In genomic region chr7:43944727-43945264, GRCm38 (mm10) we compare ENCODE assay signal across 41 mouse cellular contexts. TPM values are rescaled to one million over a fixed set of nuclear protein-coding genes. Genes with fewer than 3 reads are reported as not detected.
"Had no signal": no experiment of that assay in that cellular context is flagged by ENCODE, and none has a peak within 500 bp of the region (broad histone marks: within the 10 kb centered on the region; RNA-seq: fewer than 3 reads in every experiment).

No protein-coding gene starts in this region.

- H3K9me3 ChIP-seq: heart, embryonic 12.5 days; hindbrain, embryonic 10.5 days; hindbrain, embryonic 12.5 days; intestine, embryonic 15.5 days; limb, embryonic 13.5 days; limb, embryonic 15.5 days had no signal

- H3K9ac ChIP-seq: forebrain, postnatal 0 days; heart, embryonic 12.5 days; hindbrain, embryonic 12.5 days; hindbrain, embryonic 14.5 days; intestine, embryonic 15.5 days; limb, embryonic 13.5 days; limb, embryonic 15.5 days had no signal

- DNase-seq: forebrain, postnatal 0 days; gastrocnemius, postnatal 14 days; gastrocnemius, postnatal 36 days; heart, adult 18-20 months; heart, postnatal 10 days; heart, postnatal 4 days; kidney, adult 18-20 months; kidney, adult 8-10 months; kidney, postnatal 10 days; kidney, postnatal 25 days; layer of hippocampus, adult 9-11 months; layer of hippocampus, postnatal 36 days; left cerebral cortex, postnatal 4 days had no signal

- H3K27ac ChIP-seq: hindbrain, embryonic 10.5 days; hindbrain, embryonic 12.5 days; hindbrain, embryonic 14.5 days; intestine, embryonic 15.5 days; limb, embryonic 13.5 days; limb, embryonic 15.5 days had no signal

- H3K27me3 ChIP-seq: heart, embryonic 12.5 days; hindbrain, embryonic 12.5 days; intestine, embryonic 15.5 days; limb, embryonic 13.5 days; limb, embryonic 15.5 days had no signal

- H3K4me1 ChIP-seq: heart, embryonic 12.5 days; hindbrain, embryonic 10.5 days; hindbrain, embryonic 12.5 days; intestine, embryonic 15.5 days; limb, embryonic 13.5 days; limb, embryonic 15.5 days had no signal

- H3K36me3 ChIP-seq: heart, embryonic 12.5 days; hindbrain, embryonic 10.5 days; hindbrain, embryonic 12.5 days; intestine, embryonic 15.5 days; limb, embryonic 13.5 days; limb, embryonic 15.5 days had no signal

- H3K4me3 ChIP-seq: heart, embryonic 12.5 days; hindbrain, embryonic 10.5 days; hindbrain, embryonic 12.5 days; intestine, embryonic 15.5 days; limb, embryonic 13.5 days; limb, embryonic 15.5 days had no signal

RNA-seq across cellular contexts. Expression of gene Klk1b8, which starts 5.7 kb away (rescaled TPM):
- total RNA-seq: forebrain, postnatal 0 days; gastrocnemius, adult 18-20 months; gastrocnemius, adult 8-10 months; gastrocnemius, postnatal 36 days; heart, adult 18-20 months; heart, postnatal 10 days; heart, postnatal 25 days; heart, postnatal 4 days; layer of hippocampus, adult 18-20 months; layer of hippocampus, adult 8-10 months; layer of hippocampus, postnatal 14 days; layer of hippocampus, postnatal 36 days; left cerebral cortex, adult 18-20 months; left cerebral cortex, adult 8-10 months; left cerebral cortex, postnatal 10 days; left cerebral cortex, postnatal 25 days; left cerebral cortex, postnatal 4 days; liver, adult 2 months had no signal
- polyA plus RNA-seq: forebrain, postnatal 0 days; heart, embryonic 12.5 days; heart, embryonic 14.5 days; heart, embryonic 16.5 days; hindbrain, embryonic 10.5 days; hindbrain, embryonic 12.5 days; hindbrain, embryonic 14.5 days; hindbrain, embryonic 16.5 days; inflammation-experienced regulatory T-cells, adult 6 months; intestine, postnatal 0 days; kidney, embryonic 14.5 days; kidney, embryonic 16.5 days; large intestine, adult 2 months; limb, embryonic 11.5 days; limb, embryonic 13.5 days; limb, embryonic 15.5 days; liver, adult 2 months had no signal

RNA-seq across cellular contexts. Expression of gene Klk15, which starts 11.3 kb away (rescaled TPM):
- total RNA-seq: forebrain, postnatal 0 days; gastrocnemius, adult 18-20 months; gastrocnemius, adult 8-10 months; gastrocnemius, postnatal 14 days; gastrocnemius, postnatal 36 days; heart, adult 18-20 months; heart, postnatal 10 days; heart, postnatal 25 days; heart, postnatal 4 days; layer of hippocampus, adult 18-20 months; layer of hippocampus, adult 8-10 months; layer of hippocampus, postnatal 14 days; layer of hippocampus, postnatal 36 days; left cerebral cortex, adult 18-20 months; left cerebral cortex, adult 8-10 months; left cerebral cortex, postnatal 10 days; left cerebral cortex, postnatal 25 days; left cerebral cortex, postnatal 4 days; liver, adult 2 months had no signal
- polyA plus RNA-seq: forebrain, postnatal 0 days; gonadal fat pad, adult 2 months; heart, embryonic 12.5 days; heart, embryonic 14.5 days; heart, embryonic 16.5 days; hindbrain, embryonic 10.5 days; hindbrain, embryonic 12.5 days; hindbrain, embryonic 14.5 days; hindbrain, embryonic 16.5 days; inflammation-experienced regulatory T-cells, adult 6 months; intestine, embryonic 15.5 days; intestine, postnatal 0 days; kidney, embryonic 14.5 days; kidney, embryonic 16.5 days; large intestine, adult 2 months; limb, embryonic 11.5 days; limb, embryonic 13.5 days; limb, embryonic 15.5 days; liver, adult 2 months had no signal

RNA-seq across cellular contexts. Expression of gene Klk1b1, which starts 21.8 kb away (rescaled TPM):
- total RNA-seq: forebrain, postnatal 0 days; gastrocnemius, adult 18-20 months; gastrocnemius, adult 8-10 months; gastrocnemius, postnatal 14 days; gastrocnemius, postnatal 36 days; heart, adult 18-20 months; heart, postnatal 10 days; heart, postnatal 25 days; heart, postnatal 4 days; layer of hippocampus, adult 18-20 months; layer of hippocampus, adult 8-10 months; layer of hippocampus, postnatal 14 days; layer of hippocampus, postnatal 36 days; left cerebral cortex, adult 18-20 months; left cerebral cortex, adult 8-10 months; left cerebral cortex, postnatal 10 days; left cerebral cortex, postnatal 25 days; left cerebral cortex, postnatal 4 days; liver, adult 2 months had no signal
- polyA plus RNA-seq: forebrain, postnatal 0 days; gonadal fat pad, adult 2 months; heart, embryonic 12.5 days; heart, embryonic 14.5 days; hindbrain, embryonic 10.5 days; hindbrain, embryonic 12.5 days; hindbrain, embryonic 14.5 days; hindbrain, embryonic 16.5 days; inflammation-experienced regulatory T-cells, adult 6 months; intestine, embryonic 15.5 days; intestine, postnatal 0 days; kidney, embryonic 14.5 days; kidney, embryonic 16.5 days; large intestine, adult 2 months; limb, embryonic 11.5 days; limb, embryonic 13.5 days; limb, embryonic 15.5 days; liver, adult 2 months had no signal

RNA-seq across cellular contexts. Expression of gene Klk1b9, which starts 31.1 kb away (rescaled TPM):
- total RNA-seq: forebrain, postnatal 0 days; gastrocnemius, adult 18-20 months; gastrocnemius, adult 8-10 months; gastrocnemius, postnatal 14 days; gastrocnemius, postnatal 36 days; heart, adult 18-20 months; heart, postnatal 10 days; heart, postnatal 25 days; heart, postnatal 4 days; layer of hippocampus, adult 18-20 months; layer of hippocampus, adult 8-10 months; layer of hippocampus, postnatal 14 days; layer of hippocampus, postnatal 36 days; left cerebral cortex, adult 18-20 months; left cerebral cortex, adult 8-10 months; left cerebral cortex, postnatal 10 days; left cerebral cortex, postnatal 25 days; left cerebral cortex, postnatal 4 days; liver, adult 2 months had no signal
- polyA plus RNA-seq: forebrain, postnatal 0 days; gonadal fat pad, adult 2 months; heart, embryonic 12.5 days; heart, embryonic 14.5 days; heart, embryonic 16.5 days; hindbrain, embryonic 10.5 days; hindbrain, embryonic 12.5 days; hindbrain, embryonic 14.5 days; hindbrain, embryonic 16.5 days; intestine, embryonic 15.5 days; intestine, postnatal 0 days; kidney, embryonic 14.5 days; kidney, embryonic 16.5 days; large intestine, adult 2 months; limb, embryonic 11.5 days; limb, embryonic 13.5 days; limb, embryonic 15.5 days; liver, adult 2 months had no signal

RNA-seq across cellular contexts. Expression of gene Klk1b11, which starts 50.9 kb away (rescaled TPM):
- total RNA-seq: forebrain, postnatal 0 days; gastrocnemius, adult 18-20 months; gastrocnemius, adult 8-10 months; gastrocnemius, postnatal 14 days; gastrocnemius, postnatal 36 days; heart, adult 18-20 months; heart, postnatal 10 days; heart, postnatal 25 days; heart, postnatal 4 days; layer of hippocampus, adult 18-20 months; layer of hippocampus, adult 8-10 months; layer of hippocampus, postnatal 14 days; layer of hippocampus, postnatal 36 days; left cerebral cortex, adult 18-20 months; left cerebral cortex, adult 8-10 months; left cerebral cortex, postnatal 10 days; left cerebral cortex, postnatal 25 days; left cerebral cortex, postnatal 4 days; liver, adult 2 months had no signal
- polyA plus RNA-seq: forebrain, postnatal 0 days; heart, embryonic 12.5 days; heart, embryonic 14.5 days; hindbrain, embryonic 10.5 days; hindbrain, embryonic 12.5 days; hindbrain, embryonic 14.5 days; hindbrain, embryonic 16.5 days; inflammation-experienced regulatory T-cells, adult 6 months; intestine, embryonic 15.5 days; intestine, postnatal 0 days; kidney, embryonic 14.5 days; kidney, embryonic 16.5 days; large intestine, adult 2 months; limb, embryonic 11.5 days; limb, embryonic 13.5 days; limb, embryonic 15.5 days; liver, adult 2 months had no signal
